Mouse (Mus musculus) hindbrain, embryonic 13.5 days (tissue): ENCODE data around the gene Phldb3. TPM values are rescaled to one million over a fixed set of nuclear protein-coding genes. Genes with fewer than 3 reads are reported as not detected.

Experiments used
- polyA plus RNA-seq: library from polyadenylated mRNA; unstranded; fragments of >200 nt; fragmentation: Nextera tagmentation; extraction: Ambion mirVana; gene quantifications from 2 replicates; pipeline ENCODE4 v1.2.1, GENCODE M21; 2015

The Phldb3 gene
- polyA plus RNA-seq, 1 experiment from 2014 or later: not detected

Other genes with a start within 250 kb of the Phldb3 start
- 1.2 and 1.5 TPM in 2 replicates for gene Kcnn4, start 240.5 kb upstream of the Phldb3 start, polyA plus RNA-seq
- 31.3 and 35.9 TPM in 2 replicates for gene Smg9, start 211.1 kb upstream of the Phldb3 start, polyA plus RNA-seq
- gene Irgc1, start 158.5 kb upstream of the Phldb3 start, polyA plus RNA-seq: not detected in 2 replicates
- 1.2 and 1.6 TPM in 2 replicates for gene Plaur, start 148.3 kb upstream of the Phldb3 start, polyA plus RNA-seq
- gene Cadm4, start 128.7 kb upstream of the Phldb3 start, polyA plus RNA-seq: 67.2 and 67.9 TPM in 2 replicates
- gene Zfp428, start 103.8 kb upstream of the Phldb3 start, polyA plus RNA-seq: 259 and 270 TPM in 2 replicates
- gene AC161166.1, start 98.3 kb upstream of the Phldb3 start, polyA plus RNA-seq: 1.1 and 1.6 TPM in 2 replicates
- 21.1 TPM in 2 replicates for gene Irgq, start 80.1 kb upstream of the Phldb3 start, polyA plus RNA-seq
- not detected in 2 replicates for gene Pinlyp, start 64.6 kb upstream of the Phldb3 start, polyA plus RNA-seq
- gene Xrcc1, start 64.5 kb upstream of the Phldb3 start, polyA plus RNA-seq: 61.3 and 63.9 TPM in 2 replicates
- 15.1 and 18.7 TPM in 2 replicates for gene Ethe1, start 23.2 kb upstream of the Phldb3 start, polyA plus RNA-seq
- 9.1 and 9.4 TPM in 2 replicates for gene Zfp575, start 23.1 kb upstream of the Phldb3 start, polyA plus RNA-seq
- gene Lypd3, start 25.8 kb downstream of the Phldb3 start, polyA plus RNA-seq: not detected in 2 replicates
- gene Tex101, start 65.9 kb downstream of the Phldb3 start, polyA plus RNA-seq: not detected in 2 replicates
- gene BC049730, start 98.5 kb downstream of the Phldb3 start, polyA plus RNA-seq: not detected in 2 replicates
- gene Gm4763, start 116.1 kb downstream of the Phldb3 start, polyA plus RNA-seq: not detected in 2 replicates
- gene Cd177, start 149.5 kb downstream of the Phldb3 start, polyA plus RNA-seq: 0.17 TPM in 1 of 2 replicates, not detected in the other
- 0.31 TPM in 1 of 2 replicates, not detected in the other for gene Ceacam10, start 166.4 kb downstream of the Phldb3 start, polyA plus RNA-seq